Mouse (Mus musculus) MEL (cell line): ENCODE results near the gene Arsg. TPM values are rescaled to one million over a fixed set of nuclear protein-coding genes. Genes with fewer than 3 reads are reported as not detected.

Source experiments
- DNase-seq: peaks from one replicate; pipeline ENCODE4 v3.0.0; 2011; ENCODE audit warnings: low read depth, low spot score
- H3K27ac ChIP-seq: 2 replicates; pipeline ENCODE4 v1.5.1; 2012; ENCODE audit warnings: low read depth, mild to moderate bottlenecking, control low read depth, low read length, moderate library complexity; ENCODE audit not compliant: control insufficient read depth
- H3K27me3 ChIP-seq, 2 experiments: fragments of 150-350 bp in 1 of 2; sonication (generic) in 1 of 2; 2 replicates each; pipeline ENCODE4 v1.6.1; 2012; ENCODE audit warnings: low read length in 2 of 2, mild to moderate bottlenecking in 2 of 2, improper control_type of control experiment in 1 of 2, moderate library complexity in 1 of 2; ENCODE audit not compliant: insufficient read depth in 2 of 2, control insufficient read depth in 1 of 2
- H3K36me3 ChIP-seq, 2 experiments: 2 replicates each; pipeline ENCODE4 v1.6.1; 2012 to 2014; ENCODE audit warnings: low read length in 2 of 2, improper control_type of control experiment in 1 of 2, inconsistent platforms in 1 of 2, mild to moderate bottlenecking in 1 of 2; ENCODE audit not compliant: insufficient read depth in 2 of 2, control insufficient read depth in 1 of 2
- H3K4me1 ChIP-seq, 2 experiments: fragments of 150-350 bp in 1 of 2; sonication (generic) in 1 of 2; 2 replicates each; pipeline ENCODE4 v1.6.1; 2012; ENCODE audit warnings: low read length in 2 of 2, improper control_type of control experiment in 1 of 2, mild to moderate bottlenecking in 1 of 2; ENCODE audit not compliant: insufficient read depth in 2 of 2, control insufficient read depth in 1 of 2
- H3K4me3 ChIP-seq, 2 experiments: fragments of 150-350 bp in 1 of 2; sonication (generic) in 1 of 2; 2 replicates each; pipeline ENCODE4 v1.5.1; 2012; ENCODE audit warnings: low read depth in 2 of 2, low read length in 2 of 2, mild to moderate bottlenecking in 2 of 2, moderate library complexity in 2 of 2, control low read depth in 1 of 2, improper control_type of control experiment in 1 of 2; ENCODE audit not compliant: control insufficient read depth in 1 of 2, insufficient read depth in 1 of 2
- H3K79me2 ChIP-seq: 2 replicates; pipeline ENCODE4 v1.6.1; 2012; ENCODE audit warnings: mild to moderate bottlenecking, low read length, moderate library complexity; ENCODE audit not compliant: control insufficient read depth, poor library complexity, insufficient read depth
- H3K9ac ChIP-seq: 2 replicates; pipeline ENCODE4 v1.6.1; 2012; ENCODE audit warnings: low read depth, mild to moderate bottlenecking, control low read depth, low read length, moderate library complexity; ENCODE audit not compliant: control insufficient read depth, poor library complexity, severe bottlenecking
- H3K9me3 ChIP-seq: fragments of 150-350 bp; sonication (generic); replicated peaks from 2 replicates; pipeline ENCODE4 v1.6.1; 2012; ENCODE audit warnings: mild to moderate bottlenecking, low read length, improper control_type of control experiment, moderate library complexity; ENCODE audit not compliant: insufficient read depth
- BHLHE40 ChIP-seq: IDR thresholded peaks from 2 replicates; pipeline ENCODE4 v1.6.1; 2012; ENCODE audit warnings: low read depth, mild to moderate bottlenecking, inconsistent platforms, low read length, improper control_type of control experiment, borderline replicate concordance
- CHD2 ChIP-seq: IDR thresholded peaks from 2 replicates; pipeline ENCODE4 v1.6.1; 2011; ENCODE audit warnings: low read length, improper control_type of control experiment
- EP300 ChIP-seq, 2 experiments: IDR thresholded peaks; 2 replicates each; pipeline ENCODE4 v1.6.1; 2011; ENCODE audit warnings: improper control_type of control experiment in 2 of 2, low read length in 2 of 2, low read depth in 1 of 2, mild to moderate bottlenecking in 1 of 2
- HCFC1 ChIP-seq: IDR thresholded peaks from 2 replicates; pipeline ENCODE4 v1.6.1; 2012; ENCODE audit warnings: low read depth, mild to moderate bottlenecking, inconsistent platforms, low read length, improper control_type of control experiment, moderate library complexity
- MAX ChIP-seq: IDR thresholded peaks from 2 replicates; pipeline ENCODE4 v1.6.1; 2011; ENCODE audit warnings: low read length, improper control_type of control experiment
- MXI1 ChIP-seq: IDR thresholded peaks from 2 replicates; pipeline ENCODE4 v1.6.1; 2011; ENCODE audit warnings: mild to moderate bottlenecking, low read depth, low read length, improper control_type of control experiment
- MYB ChIP-seq: IDR thresholded peaks from 2 replicates; pipeline ENCODE4 v1.6.1; 2011; ENCODE audit warnings: mild to moderate bottlenecking, low read depth, low read length, improper control_type of control experiment
- MYC ChIP-seq: IDR thresholded peaks from 2 replicates; pipeline ENCODE4 v1.6.1; 2011; ENCODE audit warnings: low read depth, mild to moderate bottlenecking, low read length, improper control_type of control experiment, moderate library complexity
- NELFE ChIP-seq: IDR thresholded peaks from 2 replicates; pipeline ENCODE4 v1.6.1; 2011; ENCODE audit warnings: low read depth, low read length, improper control_type of control experiment
- NRF1 ChIP-seq: IDR thresholded peaks from 2 replicates; pipeline ENCODE4 v1.6.1; 2014; ENCODE audit warnings: low read depth, mild to moderate bottlenecking, inconsistent platforms, low read length, improper control_type of control experiment, moderate library complexity; ENCODE audit not compliant: poor library complexity, insufficient read depth, severe bottlenecking
- POLR2AphosphoS5 ChIP-seq: IDR thresholded peaks from 2 replicates; pipeline ENCODE4 v1.6.1; 2012; ENCODE audit warnings: low read depth, borderline replicate concordance, mild to moderate bottlenecking, inconsistent platforms, low read length, moderate library complexity, mixed read lengths
- RAD21 ChIP-seq: IDR thresholded peaks from 2 replicates; pipeline ENCODE4 v1.6.1; 2011; ENCODE audit warnings: mild to moderate bottlenecking, low read depth, low read length, improper control_type of control experiment
- SMC3 ChIP-seq: IDR thresholded peaks from 2 replicates; pipeline ENCODE4 v1.6.1; 2011; ENCODE audit warnings: low read depth, low read length, improper control_type of control experiment
- TBP ChIP-seq: IDR thresholded peaks from 2 replicates; pipeline ENCODE4 v1.8.0; 2011; ENCODE audit warnings: low read depth, low read length, improper control_type of control experiment
- TCF12 ChIP-seq: IDR thresholded peaks from 2 replicates; pipeline ENCODE4 v1.6.1; 2014; ENCODE audit warnings: low read depth, mild to moderate bottlenecking, inconsistent platforms, low read length, improper control_type of control experiment, moderate library complexity
- USF2 ChIP-seq, 2 experiments: IDR thresholded peaks; 2 replicates each; pipeline ENCODE4 v1.6.1; 2011 to 2012; ENCODE audit warnings: improper control_type of control experiment in 2 of 2, low read length in 2 of 2, borderline replicate concordance in 1 of 2, inconsistent platforms in 1 of 2, low read depth in 1 of 2, mild to moderate bottlenecking in 1 of 2; ENCODE audit not compliant: insufficient read depth in 1 of 2
- ZC3H11A ChIP-seq: IDR thresholded peaks from 2 replicates; pipeline ENCODE4 v1.6.1; 2012; ENCODE audit warnings: low read depth, mild to moderate bottlenecking, inconsistent platforms, low read length, improper control_type of control experiment
- ZMIZ1 ChIP-seq: IDR thresholded peaks from 2 replicates; pipeline ENCODE4 v1.6.1; 2012; ENCODE audit warnings: low read depth, mild to moderate bottlenecking, inconsistent platforms, low read length, improper control_type of control experiment, moderate library complexity
- polyA plus RNA-seq, 2 experiments: library from polyadenylated mRNA; stranded (reverse) in 1 of 2; unstranded in 1 of 2; fragments of >175 nt in 1 of 2; fragments of >200 nt in 1 of 2; gene quantifications; 2 replicates each; pipeline versions ENCODE4 v1.2.1 to v1.2.4; 2012; ENCODE audit warnings: low replicate concordance in 2 of 2, low read depth in 1 of 2; ENCODE audit not compliant: insufficient read length in 2 of 2, insufficient read depth in 1 of 2, missing spikeins in 1 of 2
- total RNA-seq: library from RNA; depleted of rRNA; stranded (reverse); fragments of 300-350 nt; gene quantifications from 2 replicates; pipeline ENCODE4 v1.2.3, GENCODE M21; 2012

Gene Arsg
- total and polyA plus RNA-seq, 3 experiments, result 3.9 to 5.2 TPM; not detected in 1

DNA sequence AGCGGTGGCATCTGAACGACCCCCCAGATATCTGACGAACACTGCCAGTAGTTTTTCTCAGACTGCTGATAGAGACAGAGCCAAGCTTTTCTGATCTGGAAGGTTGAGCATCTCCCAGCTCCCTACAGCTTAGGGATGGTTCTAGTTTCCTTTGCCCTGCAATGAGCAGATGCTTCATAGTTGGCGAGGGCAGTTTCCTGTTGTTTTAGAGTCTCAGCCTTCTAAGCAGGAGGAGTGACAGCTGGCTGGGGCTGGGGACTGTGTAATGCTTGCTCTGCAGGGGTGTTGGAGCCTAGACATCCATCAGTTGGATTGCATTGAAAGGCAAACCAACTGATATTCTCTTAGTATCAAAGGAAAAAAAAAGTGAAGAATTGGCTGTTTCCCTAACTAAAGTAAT is 56.9 kb downstream of the Arsg start:
- no peak for DNase-seq
- H3K27ac ChIP-seq, result no peak overlapping the region
- no peak for TF ChIP-seq SMC3
- TF ChIP-seq POLR2AphosphoS5, result no peak
- no peak for TF ChIP-seq HCFC1
- TF ChIP-seq USF2 (IDR thresholded peaks at IDR 0.05; ENCODE audit: borderline replicate concordance in 1 of 2, insufficient read depth in 1 of 2, low read depth in 1 of 2, low read length in 2 of 2), result no peak
- no peak for TF ChIP-seq RAD21
- no peak for TF ChIP-seq NRF1
- no peak for TF ChIP-seq ZC3H11A
- TF ChIP-seq BHLHE40, result no peak
- TF ChIP-seq TBP, result no peak
- TF ChIP-seq CHD2, result no peak
- TF ChIP-seq TCF12, result no peak
- TF ChIP-seq MYB, result no peak
- no peak for TF ChIP-seq MXI1
- no peak for TF ChIP-seq MAX
- TF ChIP-seq ZMIZ1, result no peak
- TF ChIP-seq EP300 (IDR thresholded peaks at IDR 0.05; ENCODE audit: low read depth in 1 of 2, low read length in 2 of 2), result no peak
- no peak overlapping the region for H3K4me3 ChIP-seq
- no peaks in the 10 kb centered on the region for H3K36me3 ChIP-seq
- H3K9ac ChIP-seq, result no peak overlapping the region
- H3K27me3 ChIP-seq, result no peaks in the 10 kb centered on the region
- H3K4me1 ChIP-seq, result no peaks in the 10 kb centered on the region
- H3K9me3 ChIP-seq, result no peaks in the 10 kb centered on the region
- H3K79me2 ChIP-seq, result no peaks in the 10 kb centered on the region

DNA sequence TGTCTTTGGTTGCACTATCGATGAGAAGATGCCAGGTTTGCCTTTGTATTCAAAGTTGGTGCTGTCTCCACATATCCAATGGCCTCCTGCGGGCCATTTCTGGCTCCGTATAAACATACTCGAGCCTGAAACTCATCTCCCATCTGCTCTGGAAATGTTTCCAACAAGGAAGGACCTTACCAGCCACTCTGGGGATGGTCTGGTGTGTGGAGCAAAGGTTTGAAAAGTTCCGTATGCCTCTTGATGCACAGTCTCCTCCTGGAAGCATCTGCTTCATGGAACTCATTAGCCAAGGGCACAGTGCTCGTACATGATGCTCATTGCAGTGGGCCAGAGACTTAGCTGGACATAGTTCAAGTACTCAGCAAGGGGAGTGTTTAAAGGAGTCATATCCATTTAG is 62.8 kb downstream of the Arsg start:
- no peak for DNase-seq
- no peak for TF ChIP-seq NELFE
- TF ChIP-seq CHD2, result no peak
- TF ChIP-seq MYC, result no peak
- no peak overlapping the region for H3K9ac ChIP-seq

More for the DNA sequence above, 62.8 kb downstream of the Arsg start:
- no peaks in the 10 kb centered on the region for H3K9me3 ChIP-seq
- no peaks in the 10 kb centered on the region for H3K36me3 ChIP-seq
- no peaks in the 10 kb centered on the region for H3K27me3 ChIP-seq
- H3K4me1 ChIP-seq, result no peaks in the 10 kb centered on the region
- H3K79me2 ChIP-seq, result no peaks in the 10 kb centered on the region
- no peak overlapping the region for H3K27ac ChIP-seq
- H3K4me3 ChIP-seq, result no peak overlapping the region
